Mouse (Mus musculus): ENCODE results near the gene Bcl6. TPM values are rescaled to one million over a fixed set of nuclear protein-coding genes. Genes with fewer than 3 reads are reported as not detected.
A peak's percentile ranks its signal among the peaks of the same experiment; 100 is the strongest.

The Bcl6 gene
- 0.22 and 0.24 TPM in 2 replicates for polyA plus RNA-seq (2015; fragmentation: Nextera tagmentation; extraction: Ambion mirVana)

DNA sequence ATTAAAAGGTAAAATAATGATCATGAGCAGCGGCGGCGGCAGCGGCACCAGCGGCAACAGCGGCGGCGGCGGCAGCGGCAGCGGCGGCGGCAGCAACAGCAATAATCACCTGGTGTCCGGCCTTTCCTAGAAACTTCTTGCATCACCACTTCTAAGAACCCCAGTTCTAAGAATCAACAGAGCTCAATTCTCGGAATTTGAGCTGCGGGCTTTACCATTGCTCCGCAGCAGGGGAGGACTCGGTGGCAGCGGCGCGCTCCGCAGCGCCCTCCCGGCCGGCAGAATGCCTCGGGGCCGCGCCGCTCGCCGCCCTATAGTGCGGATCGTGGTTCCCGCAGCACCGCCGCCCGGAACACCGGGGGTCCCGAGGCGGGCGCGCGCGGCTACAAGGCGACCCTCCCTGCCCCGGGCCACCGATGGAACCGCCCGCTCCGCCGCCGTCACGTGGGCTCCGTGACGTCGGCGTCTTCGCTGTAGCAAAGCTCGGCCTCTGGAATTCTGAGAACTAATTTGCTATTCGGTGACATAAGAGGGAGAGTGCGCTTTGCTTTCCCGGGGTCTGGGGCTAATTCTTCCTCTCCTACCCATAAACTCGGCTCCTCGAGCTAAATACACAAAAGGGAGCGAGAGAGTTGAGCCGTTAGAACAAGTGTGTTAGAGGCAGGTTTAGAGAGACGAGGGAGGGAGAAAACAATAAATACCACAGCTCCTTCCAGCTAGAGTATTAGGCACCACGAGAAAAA is at the start of gene Bcl6, which contains the start of gene Gm37419:
Gene Bcl6 (minus strand): TSS at position 387 of the 743 bp plus-strand sequence.
Gene Gm37419 (plus strand): TSS at position 17 of the 743 bp plus-strand sequence.
- Histone ChIP-seq H3K27me3 (peaks cover 41% of the 10 kb centered on the region), H3K9me3 (no peaks in the 10 kb centered on the region), H3K4me1 (replicated peaks) (peaks cover 40% of the 10 kb centered on the region), H3K36me3 (no peaks in the 10 kb centered on the region), H3K9ac (replicated peaks) (peak within 1 kb of the TSS; percentile 81), H3K4me2 (replicated peaks) (peak within 1 kb of the TSS; percentile 91), H3K4me3 (replicated peaks) (peak within 1 kb of the TSS; percentile 69), H3K27ac (peak within 1 kb of the TSS; percentile 98)
- ATAC-seq = peak; percentile 80
- under 1% methylated on average over 68 of the region's 68 CpGs for WGBS

GRCm38 (mm10) chr16:24036398-24036797 is 47.7 kb upstream of the Bcl6 start:
- no peaks in the 10 kb centered on the region for H3K36me3 ChIP-seq
- WGBS = 87% methylated on average over 3 of the region's 3 CpGs
- H3K4me2 ChIP-seq (replicated peaks) = no peak overlapping the region
- no peak for ATAC-seq
- H3K9ac ChIP-seq (replicated peaks) = no peak overlapping the region
- H3K4me1 ChIP-seq (replicated peaks) = no peaks in the 10 kb centered on the region
- H3K9me3 ChIP-seq = no peaks in the 10 kb centered on the region
- no peak overlapping the region for H3K27ac ChIP-seq
- H3K27me3 ChIP-seq = no peaks in the 10 kb centered on the region
- H3K4me3 ChIP-seq (replicated peaks) = no peak overlapping the region

DNA sequence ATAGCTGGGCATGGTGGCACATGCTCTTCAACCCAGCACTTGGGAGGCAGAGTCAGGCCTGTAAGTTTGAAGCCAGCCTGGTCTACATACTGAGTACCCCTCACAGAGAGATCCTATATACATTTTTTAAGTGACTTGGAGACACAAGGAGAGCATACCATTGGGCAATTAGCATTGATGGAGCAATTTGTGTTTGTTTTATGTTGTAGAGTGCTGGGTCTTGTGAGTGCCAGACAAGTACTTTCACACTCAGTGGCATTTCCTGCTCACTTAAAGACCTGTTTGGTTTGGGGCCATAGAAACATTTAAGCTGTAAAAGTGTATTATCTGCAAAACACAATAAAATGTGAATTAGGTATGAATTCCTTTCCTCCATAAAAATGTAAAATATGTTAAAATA is 47.1 kb upstream of the Bcl6 start:
- Histone ChIP-seq H3K4me2 (replicated peaks) (no peak overlapping the region), H3K4me1 (replicated peaks) (no peaks in the 10 kb centered on the region), H3K27me3 (no peaks in the 10 kb centered on the region), H3K4me3 (replicated peaks) (no peak overlapping the region), H3K36me3 (no peaks in the 10 kb centered on the region), H3K9me3 (no peaks in the 10 kb centered on the region), H3K27ac (no peak overlapping the region), H3K9ac (replicated peaks) (no peak overlapping the region)
- no peak for ATAC-seq

DNA sequence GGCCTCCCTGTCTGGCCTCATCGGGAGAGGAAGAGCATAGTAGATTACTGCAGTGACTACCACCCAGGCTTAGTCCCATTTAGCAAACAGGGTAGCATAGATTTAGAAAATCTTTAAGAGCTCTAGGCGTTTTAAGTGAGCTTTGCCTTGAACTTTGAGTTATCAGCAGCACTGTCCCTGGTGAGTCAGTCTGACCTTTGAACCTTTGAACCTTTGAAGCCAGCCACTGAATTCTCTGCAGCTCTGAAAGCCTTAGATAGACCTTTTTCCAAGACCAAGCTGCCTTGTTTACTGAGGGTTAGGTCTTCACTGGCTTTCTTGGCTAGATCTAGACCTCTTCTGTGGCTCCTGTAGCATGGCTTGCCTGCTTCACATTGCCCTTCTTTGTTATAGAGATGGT is 45.8 kb upstream of the Bcl6 start:
- Histone ChIP-seq H3K4me1 (replicated peaks) (no peaks in the 10 kb centered on the region), H3K27ac (no peak overlapping the region), H3K9ac (replicated peaks) (no peak overlapping the region), H3K4me2 (replicated peaks) (no peak overlapping the region), H3K4me3 (replicated peaks) (no peak overlapping the region), H3K27me3 (no peaks in the 10 kb centered on the region), H3K36me3 (no peaks in the 10 kb centered on the region), H3K9me3 (no peaks in the 10 kb centered on the region)
- ATAC-seq = no peak
- 69% methylated on average over 2 of the region's 2 CpGs for WGBS

DNA sequence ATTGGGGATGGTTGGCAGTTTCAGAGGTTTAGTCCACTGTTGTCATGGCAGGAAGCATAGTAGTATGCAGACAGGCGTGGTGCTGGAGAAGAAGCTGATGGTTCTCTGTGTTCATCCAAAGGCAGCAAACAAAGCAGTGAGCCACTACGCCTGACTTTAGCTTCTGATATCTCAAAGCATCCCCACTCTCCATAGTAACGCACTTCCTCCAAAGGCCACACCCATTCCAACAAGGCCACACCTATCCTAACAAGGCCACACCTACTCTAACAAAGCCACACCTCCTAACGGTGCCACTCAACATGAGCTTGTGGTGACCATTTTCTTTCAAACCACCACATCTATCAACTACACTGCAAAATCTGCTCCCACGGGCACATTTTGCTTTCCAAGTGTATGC is 44.6 kb upstream of the Bcl6 start:
- H3K9me3 ChIP-seq = no peaks in the 10 kb centered on the region
- H3K27ac ChIP-seq = no peak overlapping the region
- ATAC-seq = no peak
- no peak overlapping the region for H3K4me3 ChIP-seq (replicated peaks)
- 93% methylated on average over 5 of the region's 5 CpGs for whole genome bisulfite sequencing
- no peak overlapping the region for H3K4me2 ChIP-seq (replicated peaks)
- no peaks in the 10 kb centered on the region for H3K27me3 ChIP-seq
- H3K4me1 ChIP-seq (replicated peaks) = no peaks in the 10 kb centered on the region
- H3K9ac ChIP-seq (replicated peaks) = no peak overlapping the region
- H3K36me3 ChIP-seq = no peaks in the 10 kb centered on the region

GRCm38 (mm10) chr16:24029965-24030672 is 41.5 kb upstream of the Bcl6 start:
- Histone ChIP-seq H3K36me3 (no peaks in the 10 kb centered on the region), H3K4me3 (replicated peaks) (no peak overlapping the region), H3K9ac (replicated peaks) (no peak overlapping the region), H3K27ac (no peak overlapping the region), H3K27me3 (no peaks in the 10 kb centered on the region), H3K9me3 (no peaks in the 10 kb centered on the region), H3K4me2 (replicated peaks) (no peak overlapping the region), H3K4me1 (replicated peaks) (no peaks in the 10 kb centered on the region)
- ATAC-seq = no peak
- WGBS = 66% methylated on average over 2 of the region's 2 CpGs

- ATAC-seq = no peak
- WGBS = 77% methylated on average over 7 of the region's 7 CpGs
These were observed 36.8 kb upstream of the Bcl6 start for GRCm38 (mm10) chr16:24025442-24025841.

DNA sequence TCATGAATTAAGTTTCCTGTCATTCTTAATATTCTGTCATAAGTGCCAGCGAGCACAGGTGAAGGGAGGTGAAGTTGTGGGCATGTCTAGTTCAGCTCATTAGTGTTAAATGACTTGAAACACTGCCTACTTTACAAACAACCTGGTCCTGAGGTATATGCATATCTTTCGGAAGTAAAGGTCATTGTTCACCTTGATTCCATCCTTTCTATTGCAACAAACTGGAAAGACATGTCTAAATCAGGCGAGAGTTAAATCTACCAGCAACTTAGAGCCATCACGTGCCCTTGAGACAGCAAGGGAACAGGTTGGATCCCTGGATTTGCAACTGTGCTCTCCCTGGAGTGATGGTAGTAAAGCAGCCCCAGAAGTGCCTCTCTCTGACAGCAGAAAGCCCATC is 34.0 kb upstream of the Bcl6 start:
- Histone ChIP-seq H3K4me1 (replicated peaks) (no peaks in the 10 kb centered on the region), H3K4me2 (replicated peaks) (no peak overlapping the region), H3K27ac (no peak overlapping the region), H3K4me3 (replicated peaks) (no peak overlapping the region), H3K9ac (replicated peaks) (no peak overlapping the region), H3K27me3 (no peaks in the 10 kb centered on the region), H3K9me3 (no peaks in the 10 kb centered on the region), H3K36me3 (no peaks in the 10 kb centered on the region)
- ATAC-seq = no peak
- 90% methylated on average over 4 of the region's 4 CpGs for WGBS

More at GRCm38 (mm10) chr16:24025442-24025841, 36.8 kb upstream of the Bcl6 start:
- no peak overlapping the region for H3K4me2 ChIP-seq (replicated peaks)
- H3K4me3 ChIP-seq (replicated peaks) = no peak overlapping the region
- H3K36me3 ChIP-seq = no peaks in the 10 kb centered on the region
- H3K9ac ChIP-seq (replicated peaks) = no peak overlapping the region
- no peaks in the 10 kb centered on the region for H3K4me1 ChIP-seq (replicated peaks)
- no peaks in the 10 kb centered on the region for H3K9me3 ChIP-seq
- H3K27me3 ChIP-seq = no peaks in the 10 kb centered on the region
- H3K27ac ChIP-seq = no peak overlapping the region

DNA sequence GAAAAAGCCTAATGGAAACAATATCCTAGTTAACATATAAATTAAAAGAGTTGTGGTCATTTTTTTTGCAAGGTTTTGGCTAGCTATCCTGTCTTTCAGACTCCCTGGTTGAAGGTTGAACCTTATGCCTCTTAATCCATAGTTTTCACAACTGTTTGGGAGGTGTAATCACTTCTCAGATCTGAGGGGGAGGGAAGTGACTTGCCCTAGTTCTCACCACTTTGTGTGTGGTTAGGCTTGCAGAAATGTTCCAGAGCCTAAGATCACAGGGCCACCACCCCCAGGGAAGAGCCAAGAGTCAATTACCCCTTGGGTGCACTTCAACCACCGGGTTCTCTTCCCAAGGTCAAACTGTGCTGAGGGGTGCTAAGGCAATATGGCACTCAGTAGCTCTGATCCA is 33.1 kb upstream of the Bcl6 start:
- Histone ChIP-seq H3K27ac (no peak overlapping the region), H3K9me3 (no peaks in the 10 kb centered on the region), H3K27me3 (no peaks in the 10 kb centered on the region), H3K4me1 (replicated peaks) (no peaks in the 10 kb centered on the region), H3K4me3 (replicated peaks) (no peak overlapping the region), H3K9ac (replicated peaks) (no peak overlapping the region), H3K36me3 (no peaks in the 10 kb centered on the region), H3K4me2 (replicated peaks) (no peak overlapping the region)
- 86% methylated on average over 1 of the region's 1 CpGs for WGBS
- ATAC-seq = no peak

DNA sequence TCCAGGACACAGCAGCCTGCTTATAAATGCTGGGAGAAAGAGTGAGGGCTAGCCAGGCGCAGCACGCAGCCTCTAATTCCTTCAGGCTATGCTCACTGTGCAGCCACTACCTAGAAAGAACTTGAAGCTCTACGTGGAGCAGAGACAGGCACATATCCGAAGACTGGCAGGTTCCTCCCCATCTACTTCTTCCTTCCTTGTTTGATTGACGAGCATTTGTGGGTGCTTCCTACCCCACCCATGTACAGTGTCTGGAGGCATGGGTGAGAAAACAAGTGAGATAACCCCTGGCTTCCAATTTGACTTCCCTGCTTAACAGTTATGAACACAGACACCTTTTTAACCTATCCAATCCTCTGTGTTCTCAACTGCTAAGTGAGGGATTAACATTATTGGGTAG is 28.1 kb upstream of the Bcl6 start:
- Histone ChIP-seq H3K9me3 (no peaks in the 10 kb centered on the region), H3K9ac (replicated peaks) (no peak overlapping the region), H3K27ac (no peak overlapping the region), H3K4me3 (replicated peaks) (no peak overlapping the region), H3K36me3 (no peaks in the 10 kb centered on the region), H3K4me1 (replicated peaks) (no peaks in the 10 kb centered on the region), H3K4me2 (replicated peaks) (no peak overlapping the region), H3K27me3 (no peaks in the 10 kb centered on the region)
- ATAC-seq = no peak
- 74% methylated on average over 5 of the region's 5 CpGs for WGBS

- Histone ChIP-seq H3K36me3 (no peaks in the 10 kb centered on the region), H3K4me3 (replicated peaks) (no peak overlapping the region), H3K9me3 (no peaks in the 10 kb centered on the region), H3K4me1 (replicated peaks) (no peaks in the 10 kb centered on the region), H3K27ac (no peak overlapping the region), H3K9ac (replicated peaks) (no peak overlapping the region), H3K4me2 (replicated peaks) (no peak overlapping the region), H3K27me3 (no peaks in the 10 kb centered on the region)
- 46% methylated on average over 6 of the region's 6 CpGs for WGBS
- no peak for ATAC-seq
These were observed 27.6 kb upstream of the Bcl6 start for GRCm38 (mm10) chr16:24016273-24016672.

DNA sequence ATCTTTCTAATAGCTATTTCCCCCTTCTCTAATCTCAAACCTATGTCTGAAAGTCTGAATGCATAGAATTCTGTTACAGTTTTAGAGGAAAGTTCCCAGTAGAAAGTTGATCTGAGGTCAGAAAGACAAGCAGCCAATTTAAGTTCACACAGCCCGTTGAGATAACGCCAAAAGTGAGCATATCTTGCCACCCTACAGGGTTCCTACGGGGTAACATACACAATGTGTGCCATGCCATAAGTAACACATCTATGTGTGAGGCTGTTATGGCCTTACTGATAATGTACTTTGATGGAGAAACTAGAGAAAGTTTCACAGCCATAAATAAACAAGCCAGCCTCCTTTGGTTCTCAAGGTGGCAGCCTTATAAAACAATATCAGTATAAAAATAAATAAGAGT is 25.7 kb upstream of the Bcl6 start:
- Histone ChIP-seq H3K4me3 (replicated peaks) (no peak overlapping the region), H3K27me3 (no peaks in the 10 kb centered on the region), H3K4me2 (replicated peaks) (no peak overlapping the region), H3K9me3 (no peaks in the 10 kb centered on the region), H3K27ac (no peak overlapping the region), H3K9ac (replicated peaks) (no peak overlapping the region), H3K36me3 (no peaks in the 10 kb centered on the region), H3K4me1 (replicated peaks) (no peaks in the 10 kb centered on the region)
- no peak for ATAC-seq
- 87% methylated on average over 3 of the region's 3 CpGs for WGBS
